In the genomic region with DNA sequence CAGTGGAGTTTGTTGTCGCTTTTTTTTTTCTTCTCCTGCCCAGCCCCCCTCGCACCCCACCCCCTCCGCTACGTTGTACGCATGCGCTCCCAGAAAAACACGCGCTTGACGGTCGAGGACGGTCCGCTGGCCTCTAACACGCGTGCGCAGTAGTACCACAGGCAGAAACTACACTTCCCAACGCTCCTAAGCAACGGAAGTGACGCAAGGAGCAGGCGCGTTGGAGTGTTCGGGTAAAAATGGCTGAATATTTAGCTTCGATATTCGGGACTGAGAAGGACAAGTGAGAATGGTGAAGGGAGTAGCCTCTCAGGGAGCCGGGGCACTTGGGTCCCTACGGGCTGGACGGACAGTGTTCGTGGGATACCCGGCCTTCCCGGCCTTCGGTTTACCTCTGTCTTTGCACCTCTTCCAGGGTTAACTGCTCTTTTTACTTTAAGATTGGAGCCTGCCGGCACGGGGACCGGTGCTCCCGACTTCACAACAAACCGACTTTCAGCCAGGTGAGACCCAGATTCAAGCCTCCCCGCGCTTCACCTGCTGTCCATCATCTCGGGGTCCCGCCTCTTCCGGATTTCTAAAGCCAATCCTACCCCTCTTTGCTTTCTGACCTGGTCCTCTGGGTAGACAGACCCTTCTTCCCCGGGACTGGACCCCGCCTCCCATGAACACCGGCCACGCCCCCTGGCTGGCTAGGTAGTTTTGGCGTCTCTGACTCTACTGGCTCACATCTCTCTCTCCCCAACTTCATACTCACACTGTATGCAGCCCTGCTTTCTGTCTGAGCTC, we compare ENCODE assay signal across 8 mouse cellular contexts. TPM values are rescaled to one million over a fixed set of nuclear protein-coding genes. Genes with fewer than 3 reads are reported as not detected.
DNase-seq lines count a peak whose midpoint lies in the region; ATAC-seq and TF ChIP-seq lines count a peak whose summit lies in the region.

A gene (plus strand): TSS at position 185 of the 789 bp plus-strand sequence.
A gene (plus strand): TSS at position 228 of the 789 bp plus-strand sequence.
A gene (minus strand): TSS at position 511 of the 789 bp plus-strand sequence.

- no peak for TF ChIP-seq CTCF in cortical plate, adult 2 months (IDR thresholded peaks at IDR 0.05; ENCODE audit: extremely low read depth, insufficient read depth, low read length)

- peak within 1 kb of the TSS; percentile 41 for H3K27ac ChIP-seq in cortical plate, adult 2 months (ENCODE audit: insufficient read depth, low read length)

- H3K9me3 ChIP-seq in megakaryocyte, embryonic 14.5 days = no peaks in the 10 kb centered on the region

- H3K36me3 ChIP-seq in megakaryocyte, embryonic 14.5 days (replicated peaks; ENCODE audit: low read length) = peaks cover 56% of the 10 kb centered on the region

- peak; percentile 66 for TF ChIP-seq POLR2A in cortical plate, adult 2 months (IDR thresholded peaks at IDR 0.05; ENCODE audit: extremely low read depth, insufficient read depth, low read length)

- peak; percentile 89 to 95 for DNase-seq in gastrocnemius, adult 8-10 months (ENCODE audit: low spot score in 2 of 2)
- peak; percentile 93 for DNase-seq in hindlimb bud, embryonic 11.5 days (ENCODE audit: extremely low spot score, low read depth, low spot score)
- peak; percentile 80 to 95 for DNase-seq in left cerebral cortex, adult 8-10 months (ENCODE audit: low spot score in 2 of 2)
- peak; percentile 98 for DNase-seq in right cerebral cortex, postnatal 10 days (ENCODE audit: low spot score in 2 of 2)
- DNase-seq in urinary bladder, postnatal 25 days (ENCODE audit: low spot score) = peak; percentile 92

- H3K27me3 ChIP-seq in megakaryocyte, embryonic 14.5 days (replicated peaks) = no peaks in the 10 kb centered on the region

- H3K4me3 ChIP-seq in cortical plate, adult 2 months (ENCODE audit: insufficient read depth, low read length) = peak within 1 kb of the TSS; percentile 50
- peak within 1 kb of the TSS; percentile 99 for H3K4me3 ChIP-seq in megakaryocyte, embryonic 14.5 days (replicated peaks)

- peak; percentile 55 for ATAC-seq in activated CD4-positive, CD25-positive, alpha-beta regulatory T cell, adult 4 months

- H3K4me1 ChIP-seq in cortical plate, adult 2 months (ENCODE audit: control insufficient read depth, insufficient read depth, low read length) = peaks cover 3% of the 10 kb centered on the region; the same call in 1 of the 2 replicates
- H3K4me1 ChIP-seq in megakaryocyte, embryonic 14.5 days = peaks cover 64% of the 10 kb centered on the region

RNA-seq across cellular contexts. Expression of the first gene that starts in this region (rescaled TPM):
- polyA plus RNA-seq in activated CD4-positive, CD25-positive, alpha-beta regulatory T cell, adult 4 months (2017; shearing (Covaris generic)) = 10 to 100 TPM; 55.1 to 58.9 TPM
- polyA plus RNA-seq in cortical plate, adult 2 months (2012; rRNA removed) = 90.9 and 97.0 TPM in 2 replicates
- total RNA-seq in gastrocnemius, adult 8-10 months (2022) = 10 to 100 TPM; 53.4 to 57.5 (median 56.9) TPM
- total RNA-seq in left cerebral cortex, adult 8-10 months (2022) = 10 to 100 TPM; 61.5 to 76.6 (median 71.7) TPM
- polyA plus RNA-seq in megakaryocyte, embryonic 14.5 days (2012; ENCODE audit: insufficient read depth, low replicate concordance) = 52.8 and 64.1 TPM in 2 replicates

RNA-seq across cellular contexts. Expression of the second gene that starts in this region (rescaled TPM):
- 10 to 100 TPM; 57.9 to 60.0 TPM for polyA plus RNA-seq in activated CD4-positive, CD25-positive, alpha-beta regulatory T cell, adult 4 months (2017; shearing (Covaris generic))
- 4.7 and 5.5 TPM in 2 replicates for polyA plus RNA-seq in cortical plate, adult 2 months (2012; rRNA removed)
- 1 to 10 TPM in 3 of 4 experiments, under 1 TPM in 1; 0.56 to 1.9 (median 1.5) TPM for total RNA-seq in gastrocnemius, adult 8-10 months (2022)
- total RNA-seq in left cerebral cortex, adult 8-10 months (2022) = 1 to 10 TPM; 5.7 to 7.5 (median 6.3) TPM
- 0.70 TPM in 1 of 2 replicates, not detected in the other for polyA plus RNA-seq in megakaryocyte, embryonic 14.5 days (2012; ENCODE audit: insufficient read depth, low replicate concordance)

RNA-seq across cellular contexts. Expression of the third gene that starts in this region (rescaled TPM):
- 100 to 1,000 TPM; 279 to 335 TPM for polyA plus RNA-seq in activated CD4-positive, CD25-positive, alpha-beta regulatory T cell, adult 4 months (2017; shearing (Covaris generic))
- polyA plus RNA-seq in cortical plate, adult 2 months (2012; rRNA removed) = 127 and 133 TPM in 2 replicates
- total RNA-seq in gastrocnemius, adult 8-10 months (2022) = 100 to 1,000 TPM; 140 to 149 (median 146) TPM
- total RNA-seq in left cerebral cortex, adult 8-10 months (2022) = 100 to 1,000 TPM in 3 of 4 experiments, 10 to 100 TPM in 1; 97.2 to 102 (median 101) TPM
- 21.1 and 77.9 TPM in 2 replicates for polyA plus RNA-seq in megakaryocyte, embryonic 14.5 days (2012; ENCODE audit: insufficient read depth, low replicate concordance)

Comparison
In these comparisons a context has a peak if more than half of its experiments do, and no peak if none do; other contexts are left out.
1. Peak in every context shown above with its lines: DNase-seq, ATAC-seq, H3K4me3 ChIP-seq and H3K27ac ChIP-seq.